Mouse (Mus musculus) intestine, postnatal 0 days (tissue): ENCODE measurements around the gene Wscd2. TPM values are rescaled to one million over a fixed set of nuclear protein-coding genes. Genes with fewer than 3 reads are reported as not detected.

Source experiments
- ATAC-seq: fragments of 200-750 bp; cut with Nextera tagmentation; 2 replicates; pipeline ENCODE4 v1.8.0; 2017; ENCODE audit warnings: mild to moderate bottlenecking, moderate TSS enrichment, moderate library complexity
- H3K27ac ChIP-seq: fragments of 300-500 bp; sonication (generic); 2 replicates; pipeline ENCODE4 v1.5.1; 2014; ENCODE audit warnings: mild to moderate bottlenecking, low read depth, low read length, moderate library complexity
- H3K27me3 ChIP-seq: fragments of 300-500 bp; sonication (generic); replicated peaks from 2 replicates; pipeline ENCODE4 v1.6.1; 2014; ENCODE audit warnings: low read length, mixed read lengths; ENCODE audit not compliant: control insufficient read depth, insufficient read depth
- H3K36me3 ChIP-seq: fragments of 300-500 bp; sonication (generic); 2 replicates; pipeline ENCODE4 v1.6.1; 2014; ENCODE audit warnings: mild to moderate bottlenecking, moderate library complexity; ENCODE audit not compliant: control insufficient read depth, insufficient read depth
- H3K4me1 ChIP-seq: fragments of 300-500 bp; sonication (generic); replicated peaks from 2 replicates; pipeline ENCODE4 v1.6.1; 2014; ENCODE audit warnings: antibody characterized with exemption, low read length, mixed read lengths; ENCODE audit not compliant: control insufficient read depth, insufficient read depth
- H3K4me2 ChIP-seq: fragments of 300-500 bp; sonication (generic); replicated peaks from 2 replicates; pipeline ENCODE4 v1.6.1; 2014; ENCODE audit warnings: low read depth, mild to moderate bottlenecking, moderate library complexity
- H3K4me3 ChIP-seq: fragments of 300-500 bp; sonication (generic); 2 replicates; pipeline ENCODE4 v1.5.1; 2014; ENCODE audit warnings: low read depth, low read length
- H3K9ac ChIP-seq: fragments of 300-500 bp; sonication (generic); 2 replicates; pipeline ENCODE4 v1.6.1; 2014; ENCODE audit warnings: mild to moderate bottlenecking, low read depth, low read length
- H3K9me3 ChIP-seq: fragments of 300-500 bp; sonication (generic); 2 replicates; pipeline ENCODE4 v1.6.1; 2016; ENCODE audit warnings: mixed run types; ENCODE audit not compliant: control insufficient read depth
- CTCF ChIP-seq: sonication (generic); IDR thresholded peaks from 2 replicates; pipeline ENCODE4 v1.5.1; 2016; ENCODE audit warnings: low read depth, mild to moderate bottlenecking, control low read depth, antibody characterized with exemption, moderate library complexity
- WGBS: fragments of 180-500 bp; shearing (Covaris S2); extraction: QIAGEN DNeasy Blood & Tissue Kit; methylation state at CpG from one replicate; pipeline ENCODE4 v1.1.7; 2014; 5-methylcytosine and 5-hydroxymethylcytosine counted together
- polyA plus RNA-seq: library from polyadenylated mRNA; unstranded; fragments of >200 nt; fragmentation: Nextera tagmentation; extraction: Ambion mirVana; gene quantifications from 2 replicates; pipeline ENCODE4 v1.2.1, GENCODE M21; 2015

The Wscd2 gene
- polyA plus RNA-seq, 1 experiment from 2014 or later: 4.2 TPM

DNA sequence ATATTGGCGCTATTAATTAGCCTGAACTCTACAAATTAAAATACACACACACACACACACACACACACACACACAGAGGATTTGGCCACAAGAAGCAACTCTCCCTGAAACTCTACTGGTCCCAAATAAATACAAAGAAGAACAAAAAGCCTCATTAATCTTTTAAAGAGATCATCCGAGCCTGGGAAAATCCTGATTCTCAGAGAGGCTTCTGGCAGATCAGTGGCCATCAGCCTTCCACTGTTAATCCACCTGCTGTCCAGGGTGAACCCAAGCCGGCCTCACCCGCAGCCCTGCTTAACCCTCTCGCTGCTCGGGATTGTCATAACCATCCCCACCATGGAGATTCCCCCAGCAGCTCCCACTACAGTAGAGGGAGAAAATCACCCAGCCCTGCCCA is 23.6 kb upstream of the Wscd2 start:
- Histone ChIP-seq H3K4me3 (no peak overlapping the region), H3K4me1 (no peaks in the 10 kb centered on the region), H3K36me3 (no peaks in the 10 kb centered on the region), H3K9me3 (no peaks in the 10 kb centered on the region), H3K27ac (no peak overlapping the region), H3K27me3 (no peaks in the 10 kb centered on the region), H3K4me2 (no peak overlapping the region), H3K9ac (no peak overlapping the region)
- TF ChIP-seq CTCF: no peak
- no peak for ATAC-seq
- 42% methylated on average over 6 of the region's 6 CpGs for WGBS

DNA sequence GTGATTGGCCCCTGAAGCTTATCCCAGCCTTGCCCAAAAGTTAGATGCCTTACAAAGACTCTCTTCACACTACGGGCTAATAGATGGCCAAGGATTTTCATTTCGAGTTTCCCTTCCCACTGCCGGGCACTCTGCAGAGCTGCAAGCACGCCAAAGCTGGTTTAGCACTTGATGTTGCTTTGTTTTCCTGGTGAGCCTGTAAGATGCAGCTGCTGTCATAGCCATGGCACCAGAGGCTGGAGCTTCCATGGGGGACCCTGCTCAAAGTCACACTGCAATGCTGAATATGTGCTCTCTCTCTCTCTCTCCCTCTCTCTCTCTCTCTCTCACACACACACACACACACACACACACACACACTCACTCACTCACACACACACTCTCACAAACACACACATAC is 23.1 kb upstream of the Wscd2 start:
- no peak for ATAC-seq
- no peak for TF ChIP-seq CTCF
- Histone ChIP-seq H3K4me1 (no peaks in the 10 kb centered on the region), H3K27ac (no peak overlapping the region), H3K27me3 (no peaks in the 10 kb centered on the region), H3K9me3 (no peaks in the 10 kb centered on the region), H3K9ac (no peak overlapping the region), H3K36me3 (no peaks in the 10 kb centered on the region), H3K4me2 (no peak overlapping the region), H3K4me3 (no peak overlapping the region)
- 35% methylated on average over 4 of the region's 4 CpGs for WGBS

DNA sequence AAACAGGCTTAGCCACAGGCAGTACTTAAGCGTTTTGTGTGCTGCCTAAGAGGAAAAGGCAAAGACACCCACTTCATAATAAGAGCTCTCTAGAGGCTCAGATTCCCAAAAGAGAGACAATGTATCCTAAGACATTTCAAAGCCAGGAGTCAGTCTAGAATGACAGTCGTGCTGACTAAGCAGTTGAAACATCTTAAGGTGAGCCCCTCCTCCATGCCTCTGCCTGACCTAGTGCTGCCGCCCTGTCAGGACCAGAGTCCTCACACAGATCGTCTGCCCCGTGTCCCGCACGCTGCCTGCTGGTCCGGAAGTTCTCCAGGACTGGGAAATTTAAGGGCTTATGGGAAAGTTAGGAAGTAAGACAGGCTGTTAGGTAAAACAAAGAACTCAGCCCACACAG is 22.4 kb upstream of the Wscd2 start:
- H3K36me3 ChIP-seq: no peaks in the 10 kb centered on the region
- H3K4me1 ChIP-seq: no peaks in the 10 kb centered on the region
- H3K4me2 ChIP-seq: no peak overlapping the region
- TF ChIP-seq CTCF: no peak
- no peak overlapping the region for H3K4me3 ChIP-seq
- WGBS: 3% methylated on average over 8 of the region's 8 CpGs
- H3K9ac ChIP-seq: no peak overlapping the region
- ATAC-seq: no peak
- no peaks in the 10 kb centered on the region for H3K27me3 ChIP-seq
- no peak overlapping the region for H3K27ac ChIP-seq
- H3K9me3 ChIP-seq: no peaks in the 10 kb centered on the region

DNA sequence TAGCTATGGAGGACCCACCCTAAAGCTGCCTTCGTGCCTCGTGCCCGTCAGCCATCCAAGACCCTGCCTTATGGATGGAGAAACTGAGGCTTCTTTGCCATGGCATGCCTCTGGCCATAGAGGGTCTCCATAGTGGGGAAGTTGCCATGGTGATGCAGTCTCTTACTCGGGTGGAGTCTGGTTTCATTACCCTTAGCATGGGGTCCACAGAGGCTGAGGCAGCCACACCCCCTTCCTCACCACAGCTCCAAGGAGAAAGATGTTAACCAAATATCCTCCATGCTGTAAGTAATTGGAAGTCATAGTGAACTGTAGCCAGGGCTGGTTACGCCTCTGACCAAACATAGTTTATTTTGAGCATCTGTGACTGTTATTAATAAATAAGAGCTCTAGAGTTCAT is 21.5 kb upstream of the Wscd2 start:
- H3K4me3 ChIP-seq: no peak overlapping the region
- no peaks in the 10 kb centered on the region for H3K9me3 ChIP-seq
- H3K9ac ChIP-seq: no peak overlapping the region
- 63% methylated on average over 5 of the region's 5 CpGs for WGBS
- H3K27me3 ChIP-seq: no peaks in the 10 kb centered on the region
- no peaks in the 10 kb centered on the region for H3K4me1 ChIP-seq
- H3K4me2 ChIP-seq: no peak overlapping the region
- no peak for TF ChIP-seq CTCF
- ATAC-seq: no peak
- no peaks in the 10 kb centered on the region for H3K36me3 ChIP-seq
- H3K27ac ChIP-seq: no peak overlapping the region

DNA sequence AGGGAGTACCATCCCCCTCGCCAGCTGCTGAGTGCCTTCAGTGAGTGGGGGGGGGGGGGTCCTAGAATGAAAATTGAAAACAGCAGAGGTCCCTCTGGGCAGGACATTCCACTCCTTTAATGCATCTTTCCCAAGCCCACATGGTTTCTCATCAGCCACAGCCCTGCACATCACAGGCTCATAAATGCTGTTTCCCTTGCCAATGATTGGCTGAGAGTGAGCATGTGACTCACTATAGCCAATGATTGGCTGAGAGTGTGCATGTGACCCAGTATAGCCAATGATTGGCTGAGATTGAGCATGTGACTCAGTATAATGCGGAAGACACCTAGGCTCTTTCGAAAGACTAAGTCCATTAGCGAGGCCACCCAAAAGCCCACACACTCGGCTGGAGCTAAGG is 20.9 kb upstream of the Wscd2 start:
- 85% methylated on average over 5 of the region's 5 CpGs for WGBS
- Histone ChIP-seq H3K4me3 (no peak overlapping the region), H3K4me1 (no peaks in the 10 kb centered on the region), H3K27ac (no peak overlapping the region), H3K9me3 (no peaks in the 10 kb centered on the region), H3K9ac (no peak overlapping the region), H3K36me3 (no peaks in the 10 kb centered on the region), H3K27me3 (no peaks in the 10 kb centered on the region), H3K4me2 (no peak overlapping the region)
- ATAC-seq: no peak
- TF ChIP-seq CTCF: no peak

DNA sequence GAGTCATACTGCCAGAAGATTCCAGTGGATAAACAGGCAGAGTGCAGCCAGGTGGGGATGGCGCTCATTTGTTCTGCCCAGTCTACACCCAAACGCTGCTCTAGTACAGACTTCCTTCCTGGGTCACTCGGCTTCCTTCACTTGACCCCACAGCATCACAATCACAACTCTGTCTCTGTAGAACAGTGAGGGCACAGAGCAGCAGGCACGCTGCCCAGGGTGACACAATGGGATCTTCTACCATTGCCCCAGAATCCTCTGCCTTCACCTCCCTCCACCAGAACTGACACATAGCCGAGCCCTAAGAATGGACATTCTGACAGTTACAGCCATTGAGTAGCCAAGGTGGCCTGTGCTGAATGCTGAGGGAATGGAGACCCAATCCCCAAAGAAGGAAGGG is 20.3 kb upstream of the Wscd2 start:
- Histone ChIP-seq H3K36me3 (no peaks in the 10 kb centered on the region), H3K9me3 (no peaks in the 10 kb centered on the region), H3K9ac (no peak overlapping the region), H3K27me3 (no peaks in the 10 kb centered on the region), H3K4me1 (no peaks in the 10 kb centered on the region), H3K4me3 (no peak overlapping the region), H3K27ac (no peak overlapping the region), H3K4me2 (no peak overlapping the region)
- 81% methylated on average over 5 of the region's 5 CpGs for WGBS
- no peak for TF ChIP-seq CTCF
- ATAC-seq: no peak

DNA sequence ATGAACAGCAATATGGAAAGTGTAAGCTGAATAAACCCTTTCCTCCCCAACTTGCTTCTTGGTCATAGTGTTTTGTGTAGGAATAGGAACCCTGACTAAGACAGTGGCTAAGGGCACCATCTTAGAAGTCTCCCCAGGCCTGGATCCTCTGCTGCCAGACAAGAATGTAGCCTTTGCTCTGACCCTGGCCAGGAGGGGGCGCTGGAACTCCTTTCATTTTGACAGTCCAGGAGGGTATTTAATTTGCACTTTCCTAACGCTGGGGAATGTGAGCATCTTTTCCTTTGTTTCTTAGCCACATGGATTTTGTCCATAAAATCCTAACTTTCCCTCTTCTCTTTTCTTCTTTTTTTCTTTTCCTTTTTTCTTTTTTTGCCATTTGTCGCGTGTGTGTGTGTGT is 18.7 kb upstream of the Wscd2 start:
- no peaks in the 10 kb centered on the region for H3K36me3 ChIP-seq
- H3K4me3 ChIP-seq: no peak overlapping the region
- no peak overlapping the region for H3K4me2 ChIP-seq
- no peak for ATAC-seq
- 44% methylated on average over 4 of the region's 4 CpGs for WGBS
- H3K9ac ChIP-seq: no peak overlapping the region
- TF ChIP-seq CTCF: peak; percentile 76
- H3K4me1 ChIP-seq: no peaks in the 10 kb centered on the region
- no peaks in the 10 kb centered on the region for H3K27me3 ChIP-seq
- H3K9me3 ChIP-seq: no peaks in the 10 kb centered on the region
- no peak overlapping the region for H3K27ac ChIP-seq
